In the genomic region with DNA sequence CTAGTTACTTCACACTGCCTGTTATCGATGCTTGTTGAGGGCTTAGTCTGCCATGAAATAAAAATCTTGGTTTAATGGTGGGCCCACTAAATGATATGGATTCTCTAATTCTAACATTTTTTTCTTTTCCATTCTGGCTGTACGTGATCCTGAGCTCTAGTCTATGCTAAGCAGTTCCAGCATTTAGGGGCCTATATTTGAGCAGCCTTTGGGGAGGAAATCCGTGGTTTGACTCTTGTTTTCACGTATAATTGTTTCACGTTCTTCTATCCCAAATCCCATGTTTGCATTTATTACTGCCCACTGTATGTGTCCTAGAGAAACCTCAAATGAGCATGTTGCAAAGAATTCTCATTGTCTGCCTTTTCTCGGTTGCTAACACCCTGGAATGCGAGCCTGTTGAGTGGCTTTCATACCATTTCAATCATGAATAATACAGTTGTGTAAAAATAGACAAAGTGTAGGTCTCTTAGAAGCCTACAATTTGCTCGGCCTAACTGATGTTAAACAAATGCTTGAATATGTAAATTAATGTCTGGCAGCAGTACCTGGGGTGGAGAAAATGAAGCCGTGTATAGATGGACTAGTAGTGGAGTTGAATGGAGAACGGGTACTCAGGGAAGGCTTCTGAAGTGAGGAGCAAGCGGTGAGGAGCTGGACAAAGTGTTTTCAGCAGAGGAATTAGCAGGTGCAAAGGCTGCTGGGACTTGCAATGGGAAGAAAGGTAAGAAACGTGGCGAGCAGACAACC, we compare ENCODE assay signal across 19 mouse cellular contexts.
A peak's percentile ranks its signal among the peaks of the same experiment; 100 is the strongest.
DNase-seq lines count a peak whose midpoint lies in the region; ATAC-seq and TF ChIP-seq lines count a peak whose summit lies in the region.
"Had no signal": no experiment of that assay in that cellular context is flagged by ENCODE, and none has a peak within 500 bp of the region (broad histone marks: within the 10 kb centered on the region; RNA-seq: fewer than 3 reads in every experiment).

No protein-coding gene starts in this region.

- H3K4me1 ChIP-seq in forebrain, embryonic 16.5 days (replicated peaks; ENCODE audit: control insufficient read depth, insufficient read depth, low read length) = peaks cover 12% of the 10 kb centered on the region
- H3K4me1 ChIP-seq: limb, embryonic 13.5 days had no signal

- no peaks in the 10 kb centered on the region for H3K27me3 ChIP-seq in forebrain, embryonic 16.5 days (replicated peaks; ENCODE audit: control insufficient read depth, insufficient read depth, low read length)
- H3K27me3 ChIP-seq: limb, embryonic 13.5 days; liver, embryonic 15.5 days; megakaryocyte, embryonic 14.5 days had no signal

- intact Hi-C loops in left cerebral cortex, adult 2 months (cut with DNase I) = no loop called here
- intact Hi-C loops in left cerebral cortex, postnatal 36 days (cut with DNase I) = no loop called here

- 19% methylated on average over 13 of the region's 13 CpGs for WGBS in forebrain, embryonic 16.5 days

- peak overlapping the region; percentile 32; the same call in 1 of the 2 replicates for H3K27ac ChIP-seq in left cerebral cortex, adult 2 months
- no peak overlapping the region for H3K27ac ChIP-seq in forebrain, embryonic 16.5 days (ENCODE audit: low read length)
- H3K27ac ChIP-seq: gastrocnemius, adult 2 months; hindbrain, embryonic 10.5 days; limb, embryonic 13.5 days; liver, embryonic 15.5 days; stomach, postnatal 0 days had no signal

- ATAC-seq in frontal cortex, adult (ENCODE audit: low TSS enrichment) = peak; percentile 24
- ATAC-seq in forebrain, embryonic 16.5 days = peak; percentile 77

- no peak overlapping the region for H3K4me3 ChIP-seq in left cerebral cortex, adult 2 months
- H3K4me3 ChIP-seq in forebrain, embryonic 16.5 days (replicated peaks; ENCODE audit: low read length) = no peak overlapping the region
- H3K4me3 ChIP-seq: gastrocnemius, adult 2 months; hindbrain, embryonic 10.5 days; limb, embryonic 13.5 days; liver, embryonic 15.5 days had no signal

- no peak for TF ChIP-seq CTCF in left cerebral cortex, adult 2 months (IDR thresholded peaks at IDR 0.05)

- H3K36me3 ChIP-seq in forebrain, embryonic 16.5 days (ENCODE audit: control insufficient read depth, insufficient read depth) = no peaks in the 10 kb centered on the region
- H3K36me3 ChIP-seq: hindbrain, embryonic 10.5 days; limb, embryonic 13.5 days; liver, embryonic 15.5 days had no signal

- no peak for DNase-seq in frontal cortex, postnatal 10 days (ENCODE audit: low spot score in 2 of 2)
- DNase-seq in left cerebral cortex, adult 2 months (ENCODE audit: extremely low spot score in 1 of 2, low spot score in 2 of 2) = no peak
- DNase-seq in left cerebral cortex, postnatal 36 days (ENCODE audit: low spot score in 2 of 2) = no peak
- peak; percentile 5 for DNase-seq in R1 (ENCODE audit: low read depth, low spot score)
- DNase-seq in kidney, postnatal 10 days = no peak
- DNase-seq: cerebellum, postnatal 36 days; gastrocnemius, adult 2 months; kidney, adult 8-10 months; kidney, postnatal 36 days; layer of hippocampus, adult 9-11 months; lung, postnatal 14 days; thymus, postnatal 25 days had no signal

- no peak overlapping the region for H3K9ac ChIP-seq in forebrain, embryonic 16.5 days (replicated peaks; ENCODE audit: low read depth, low read length)
- H3K9ac ChIP-seq: limb, embryonic 13.5 days; liver, embryonic 15.5 days had no signal

- no peaks in the 10 kb centered on the region for H3K9me3 ChIP-seq in forebrain, embryonic 16.5 days (ENCODE audit: control insufficient read depth, low read length)
- H3K9me3 ChIP-seq: hindbrain, embryonic 10.5 days; limb, embryonic 13.5 days; liver, embryonic 15.5 days; megakaryocyte, embryonic 14.5 days had no signal

- H3K4me2 ChIP-seq in forebrain, embryonic 16.5 days (ENCODE audit: low read length) = no peak overlapping the region
- H3K4me2 ChIP-seq: limb, embryonic 13.5 days; liver, embryonic 15.5 days had no signal
